Mouse (Mus musculus) ES-E14 (cell line): ENCODE measurements around the gene 3110082I17Rik.

Experiments used
- MAFK ChIP-seq: IDR thresholded peaks from 2 replicates; pipeline ENCODE4 v1.6.1; 2014; ENCODE audit warnings: mild to moderate bottlenecking, low read depth, low read length, inconsistent platforms; ENCODE audit not compliant: insufficient read depth
- ZC3H11A ChIP-seq: IDR thresholded peaks from 2 replicates; pipeline ENCODE4 v1.6.1; 2012; ENCODE audit warnings: low read depth, mild to moderate bottlenecking, inconsistent platforms, low read length, borderline replicate concordance

- no peak for TF ChIP-seq MAFK
- no peak for TF ChIP-seq ZC3H11A
Measured at GRCm38 (mm10) chr5:139373126-139373525, 87.2 kb downstream of the 3110082I17Rik start.
